Mouse (Mus musculus): ENCODE measurements around the gene Sec31b.

DNA sequence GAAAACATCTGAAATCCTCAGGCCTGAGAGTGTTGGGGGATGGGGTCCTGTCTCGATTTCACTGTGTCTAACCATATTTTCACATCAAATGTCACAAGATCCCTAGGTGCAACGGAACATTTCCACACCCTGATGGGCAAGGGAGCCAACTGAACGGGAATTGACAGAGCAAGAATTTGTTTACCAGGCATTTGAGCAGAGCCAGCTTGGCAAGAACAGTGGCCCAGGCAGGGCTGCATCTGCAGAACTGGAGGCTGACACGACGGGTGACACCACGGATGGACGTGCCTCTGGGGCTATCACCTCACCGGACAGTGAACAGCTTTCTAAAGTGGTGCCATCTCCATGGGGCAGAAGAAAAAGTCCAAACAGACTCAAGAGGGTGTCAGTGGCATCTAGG is 8.2 kb downstream of the Sec31b start:
- TF ChIP-seq GATA1 (IDR thresholded peaks at IDR 0.05; ENCODE audit: borderline replicate concordance, low read length) (no peak), FLI1 (IDR thresholded peaks at IDR 0.05; ENCODE audit: low read length) (no peak)
